In the genomic region with DNA sequence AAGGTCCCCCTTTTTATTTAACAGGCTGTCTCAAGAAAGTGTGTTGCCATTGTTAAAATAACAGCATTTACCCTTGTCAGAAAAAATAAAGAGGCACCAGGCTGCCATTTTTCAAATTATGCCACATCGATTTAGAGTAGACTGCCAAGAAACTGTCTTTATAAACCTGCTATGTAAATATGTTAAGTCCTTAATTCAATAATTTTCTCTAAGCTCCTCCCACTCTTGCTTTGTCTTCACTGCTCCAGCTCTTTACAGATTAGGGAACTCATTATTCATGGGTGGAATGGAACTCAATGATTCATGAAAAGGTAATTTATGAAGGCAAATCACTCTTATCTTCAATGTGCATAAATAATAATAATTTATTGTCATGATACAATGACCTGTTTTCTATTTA, we compare ENCODE assay signal across 18 mouse cellular contexts.
"Had no signal": no experiment of that assay in that cellular context is flagged by ENCODE, and none has a peak within 500 bp of the region (broad histone marks: within the 10 kb centered on the region; RNA-seq: fewer than 3 reads in every experiment).

No protein-coding gene starts in this region.

- DNase-seq: liver, postnatal 0 days; lung, adult 2 months; lung, postnatal 14 days; lung, postnatal 36 days; right cerebral cortex, postnatal 14 days; thymus, adult 2 months; thymus, postnatal 25 days; thymus, postnatal 4 days had no signal

- ATAC-seq: liver, postnatal 0 days; lung, postnatal 0 days; midbrain, embryonic 13.5 days; midbrain, embryonic 15.5 days had no signal

- H3K4me1 ChIP-seq: lung, embryonic 15.5 days; midbrain, embryonic 13.5 days; midbrain, embryonic 15.5 days; neural tube, embryonic 12.5 days; stomach, embryonic 15.5 days had no signal

- H3K27me3 ChIP-seq: lung, embryonic 15.5 days; megakaryocyte, embryonic 14.5 days; midbrain, embryonic 15.5 days; neural tube, embryonic 12.5 days; stomach, embryonic 15.5 days had no signal

- H3K27ac ChIP-seq: lung, embryonic 15.5 days; macrophage; midbrain, embryonic 13.5 days; midbrain, embryonic 15.5 days; neural tube, embryonic 12.5 days; stomach, embryonic 15.5 days; stomach, postnatal 0 days had no signal

- H3K36me3 ChIP-seq: lung, embryonic 15.5 days; midbrain, embryonic 13.5 days; midbrain, embryonic 15.5 days; neural tube, embryonic 12.5 days; stomach, embryonic 15.5 days had no signal

- H3K9me3 ChIP-seq: lung, embryonic 15.5 days; midbrain, embryonic 15.5 days; neural tube, embryonic 12.5 days; stomach, embryonic 15.5 days had no signal

- H3K4me3 ChIP-seq: lung, embryonic 15.5 days; megakaryocyte, embryonic 14.5 days; midbrain, embryonic 13.5 days; midbrain, embryonic 15.5 days; neural tube, embryonic 12.5 days; stomach, embryonic 15.5 days had no signal

- H3K4me2 ChIP-seq: lung, embryonic 15.5 days; midbrain, embryonic 11.5 days; midbrain, embryonic 13.5 days; midbrain, embryonic 15.5 days; neural tube, embryonic 12.5 days; stomach, embryonic 15.5 days had no signal

- H3K9ac ChIP-seq: liver, postnatal 0 days; lung, embryonic 15.5 days; midbrain, embryonic 13.5 days; midbrain, embryonic 15.5 days; neural tube, embryonic 12.5 days; stomach, embryonic 15.5 days had no signal
